Mouse (Mus musculus) neural tube, embryonic 12.5 days (tissue): Measurements from ENCODE around the gene Safb2. TPM values are rescaled to one million over a fixed set of nuclear protein-coding genes. Genes with fewer than 3 reads are reported as not detected.

Experiments
- ATAC-seq: fragments of 200-750 bp; cut with Nextera tagmentation; 2 replicates; pipeline ENCODE4 v1.8.0; 2017; ENCODE audit warnings: low read depth, mild to moderate bottlenecking, moderate TSS enrichment, moderate library complexity; ENCODE audit not compliant: low FRiP score
- H3K27ac ChIP-seq: fragments of 300-500 bp; sonication (generic); 2 replicates; pipeline ENCODE4 v1.5.1; 2016
- H3K27me3 ChIP-seq: fragments of 300-500 bp; sonication (generic); replicated peaks from 2 replicates; pipeline ENCODE4 v1.6.1; 2016; ENCODE audit warnings: mild to moderate bottlenecking
- H3K36me3 ChIP-seq: fragments of 300-500 bp; sonication (generic); 2 replicates; pipeline ENCODE4 v1.6.1; 2016; ENCODE audit warnings: mild to moderate bottlenecking
- H3K4me1 ChIP-seq: fragments of 300-500 bp; sonication (generic); 2 replicates; pipeline ENCODE4 v1.6.1; 2016
- H3K4me2 ChIP-seq: fragments of 300-500 bp; sonication (generic); replicated peaks from 2 replicates; pipeline ENCODE4 v1.6.1; 2016; ENCODE audit warnings: mild to moderate bottlenecking
- H3K4me3 ChIP-seq: fragments of 300-500 bp; sonication (generic); 2 replicates; pipeline ENCODE4 v1.5.1; 2016
- H3K9ac ChIP-seq: fragments of 300-500 bp; sonication (generic); 2 replicates; pipeline ENCODE4 v1.6.1; 2016; ENCODE audit warnings: mild to moderate bottlenecking
- H3K9me3 ChIP-seq: fragments of 300-500 bp; sonication (generic); 2 replicates; pipeline ENCODE4 v1.6.1; 2016; ENCODE audit warnings: mild to moderate bottlenecking
- WGBS: fragments of 180-500 bp; shearing (Covaris S2); methylation state at CpG from one replicate; pipeline ENCODE4 v1.1.7; 2016; 5-methylcytosine and 5-hydroxymethylcytosine counted together
- polyA plus RNA-seq: library from polyadenylated mRNA; unstranded; fragments of >200 nt; fragmentation: Nextera tagmentation; extraction: Ambion mirVana; gene quantifications from 2 replicates; pipeline ENCODE4 v1.2.1, GENCODE M21; 2016

Gene Safb2
- polyA plus RNA-seq, 1 experiment from 2014 or later, result 90.5 TPM

GRCm38 (mm10) chr17:56536192-56536591 is 48.2 kb downstream of the Safb2 start:
- 48% methylated on average over 14 of the region's 14 CpGs for WGBS
- Histone ChIP-seq H3K27ac (peak overlapping the region; percentile 12; the same call in 1 of the 2 replicates), H3K4me2 (no peak overlapping the region)

GRCm38 (mm10) chr17:56524943-56525342 is 59.4 kb downstream of the Safb2 start:
- no peaks in the 10 kb centered on the region for H3K27me3 ChIP-seq
- 81% methylated on average over 4 of the region's 4 CpGs for WGBS
- no peak for ATAC-seq

More at GRCm38 (mm10) chr17:56536192-56536591, 48.2 kb downstream of the Safb2 start:
- H3K27me3 ChIP-seq, result no peaks in the 10 kb centered on the region
- 0 out of 2 replicates have a peak, but pooled peaks have one; percentile 17 for ATAC-seq
- H3K9ac ChIP-seq, result 0 out of 2 replicates have a peak overlapping the region, but pooled peaks have one; percentile 5
- no peaks in the 10 kb centered on the region for H3K36me3 ChIP-seq
- peaks cover 15% of the 10 kb centered on the region for H3K4me1 ChIP-seq
- no peak overlapping the region for H3K4me3 ChIP-seq
- no peaks in the 10 kb centered on the region for H3K9me3 ChIP-seq

GRCm38 (mm10) chr17:56522744-56523143 is 61.6 kb downstream of the Safb2 start:
- no peak overlapping the region for H3K9ac ChIP-seq
- no peaks in the 10 kb centered on the region for H3K27me3 ChIP-seq
- no peak overlapping the region for H3K4me2 ChIP-seq
- no peak for ATAC-seq
- no peak overlapping the region for H3K4me3 ChIP-seq
- no peaks in the 10 kb centered on the region for H3K36me3 ChIP-seq
- no peaks in the 10 kb centered on the region for H3K4me1 ChIP-seq
- H3K9me3 ChIP-seq, result 0 out of 2 replicates have a peak, but pooled peaks cover 7% of the 10 kb centered on the region
- H3K27ac ChIP-seq, result no peak overlapping the region
- 53% methylated on average over 1 of the region's 1 CpGs for WGBS

More at GRCm38 (mm10) chr17:56524943-56525342, 59.4 kb downstream of the Safb2 start:
- H3K27ac ChIP-seq, result no peak overlapping the region
- no peaks in the 10 kb centered on the region for H3K4me1 ChIP-seq
- 0 out of 2 replicates have a peak, but pooled peaks cover 7% of the 10 kb centered on the region for H3K9me3 ChIP-seq
- no peak overlapping the region for H3K4me3 ChIP-seq
- no peaks in the 10 kb centered on the region for H3K36me3 ChIP-seq
- H3K9ac ChIP-seq, result no peak overlapping the region
- no peak overlapping the region for H3K4me2 ChIP-seq

GRCm38 (mm10) chr17:56515690-56516410 is 68.5 kb downstream of the Safb2 start:
- Histone ChIP-seq H3K4me1 (peaks cover 24% of the 10 kb centered on the region), H3K9me3 (0 out of 2 replicates have a peak, but pooled peaks cover 9% of the 10 kb centered on the region), H3K4me3 (no peak overlapping the region), H3K36me3 (no peaks in the 10 kb centered on the region), H3K27ac (no peak overlapping the region), H3K4me2 (peak overlapping the region; percentile 35), H3K9ac (no peak overlapping the region), H3K27me3 (peaks cover 33% of the 10 kb centered on the region)
- 12% methylated on average over 13 of the region's 13 CpGs for WGBS
- ATAC-seq, result peak; percentile 46

- no peak overlapping the region for H3K9ac ChIP-seq
- WGBS, result 58% methylated on average over 12 of the region's 12 CpGs
- H3K4me2 ChIP-seq, result no peak overlapping the region
- no peak overlapping the region for H3K27ac ChIP-seq
- no peak overlapping the region for H3K4me3 ChIP-seq
- H3K9me3 ChIP-seq, result 0 out of 2 replicates have a peak, but pooled peaks cover 4% of the 10 kb centered on the region
- peaks cover 42% of the 10 kb centered on the region for H3K27me3 ChIP-seq
- peaks cover 31% of the 10 kb centered on the region for H3K4me1 ChIP-seq
- no peak for ATAC-seq
- no peaks in the 10 kb centered on the region for H3K36me3 ChIP-seq
Observed at GRCm38 (mm10) chr17:56514916-56515315, 69.5 kb downstream of the Safb2 start.

GRCm38 (mm10) chr17:56514330-56514729 is 70.1 kb downstream of the Safb2 start:
- Histone ChIP-seq H3K27ac (no peak overlapping the region), H3K9ac (no peak overlapping the region), H3K36me3 (no peaks in the 10 kb centered on the region), H3K9me3 (0 out of 2 replicates have a peak, but pooled peaks cover 4% of the 10 kb centered on the region), H3K4me3 (no peak overlapping the region), H3K27me3 (peaks cover 44% of the 10 kb centered on the region), H3K4me1 (peaks cover 37% of the 10 kb centered on the region), H3K4me2 (no peak overlapping the region)
- no peak for ATAC-seq

- Histone ChIP-seq H3K36me3 (no peaks in the 10 kb centered on the region), H3K27ac (no peak within 1 kb of the TSS), H3K4me2 (peak within 1 kb of the TSS; percentile 46), H3K9ac (0 out of 2 replicates have a peak within 1 kb of the TSS, but pooled peaks have one; percentile 21), H3K27me3 (peaks cover 44% of the 10 kb centered on the region), H3K9me3 (0 out of 2 replicates have a peak, but pooled peaks cover 4% of the 10 kb centered on the region), H3K4me1 (peaks cover 46% of the 10 kb centered on the region), H3K4me3 (peak within 1 kb of the TSS; percentile 21)
- WGBS, result 69% methylated on average over 22 of the region's 22 CpGs
- no peak for ATAC-seq
Observed at GRCm38 (mm10) chr17:56512310-56512709, 72.1 kb downstream of the Safb2 start, which contains the start of gene Znrf4. Znrf4 (minus strand) TSS chr17:56512431.

- H3K9ac ChIP-seq, result 0 out of 2 replicates have a peak overlapping the region, but pooled peaks have one; percentile 21
- H3K4me2 ChIP-seq, result peak overlapping the region; percentile 46
- H3K9me3 ChIP-seq, result 0 out of 2 replicates have a peak, but pooled peaks cover 2% of the 10 kb centered on the region
- no peak overlapping the region for H3K27ac ChIP-seq
- no peaks in the 10 kb centered on the region for H3K36me3 ChIP-seq
- 25% methylated on average over 29 of the region's 29 CpGs for WGBS
- peaks cover 52% of the 10 kb centered on the region for H3K4me1 ChIP-seq
- peaks cover 44% of the 10 kb centered on the region for H3K27me3 ChIP-seq
- no peak for ATAC-seq
- peak overlapping the region; percentile 21 for H3K4me3 ChIP-seq
Observed at GRCm38 (mm10) chr17:56511707-56512090, 72.7 kb downstream of the Safb2 start.

GRCm38 (mm10) chr17:56510970-56511706 is 73.2 kb downstream of the Safb2 start:
- no peak for ATAC-seq
- Histone ChIP-seq H3K9me3 (no peaks in the 10 kb centered on the region), H3K36me3 (no peaks in the 10 kb centered on the region), H3K4me3 (peak overlapping the region; percentile 21), H3K4me1 (peaks cover 52% of the 10 kb centered on the region), H3K4me2 (peak overlapping the region; percentile 46), H3K27me3 (peaks cover 44% of the 10 kb centered on the region), H3K27ac (no peak overlapping the region), H3K9ac (0 out of 2 replicates have a peak overlapping the region, but pooled peaks have one; percentile 21)
- WGBS, result 6% methylated on average over 60 of the region's 60 CpGs

Other genes with a start within 250 kb of the Safb2 start
- 294 and 314 TPM in 2 replicates for gene Ptprs, start 108.1 kb downstream of the Safb2 start, polyA plus RNA-seq
- gene Znrf4, start 72.2 kb downstream of the Safb2 start, polyA plus RNA-seq, result not detected in 2 replicates
- 1.1 and 1.4 TPM in 2 replicates for gene Gm20219, start 30.2 kb downstream of the Safb2 start, polyA plus RNA-seq
- gene Safb, start 240 bp upstream of the Safb2 start, polyA plus RNA-seq, result 140 and 162 TPM in 2 replicates
- 192 and 202 TPM in 2 replicates for gene 2410015M20Rik, start 25.2 kb upstream of the Safb2 start, polyA plus RNA-seq
- gene Rpl36, start 28.8 kb upstream of the Safb2 start, polyA plus RNA-seq, result 1,187 and 1,201 TPM in 2 replicates
- gene Lonp1, start 42.3 kb upstream of the Safb2 start, polyA plus RNA-seq, result 53.7 and 54.3 TPM in 2 replicates
- gene Catsperd, start 43.6 kb upstream of the Safb2 start, polyA plus RNA-seq, result 0.93 and 1.5 TPM in 2 replicates
- 105 and 106 TPM in 2 replicates for gene Ranbp3, start 88.7 kb upstream of the Safb2 start, polyA plus RNA-seq
- 404 and 428 TPM in 2 replicates for gene Ndufa11, start 133.2 kb upstream of the Safb2 start, polyA plus RNA-seq
- gene Vmac, start 133.4 kb upstream of the Safb2 start, polyA plus RNA-seq, result 15.0 and 16.3 TPM in 2 replicates
- gene Nrtn, start 172.9 kb upstream of the Safb2 start, polyA plus RNA-seq, result 3.4 and 3.7 TPM in 2 replicates
- 49.3 and 54.3 TPM in 2 replicates for gene Dus3l, start 180.2 kb upstream of the Safb2 start, polyA plus RNA-seq
- 1.6 and 1.8 TPM in 2 replicates for gene Prr22, start 185.7 kb upstream of the Safb2 start, polyA plus RNA-seq
- 4.9 and 6.0 TPM in 2 replicates for gene Rfx2, start 246.4 kb upstream of the Safb2 start, polyA plus RNA-seq